Comparison of ENCODE assay signal across 10 mouse cellular contexts in the genomic region with DNA sequence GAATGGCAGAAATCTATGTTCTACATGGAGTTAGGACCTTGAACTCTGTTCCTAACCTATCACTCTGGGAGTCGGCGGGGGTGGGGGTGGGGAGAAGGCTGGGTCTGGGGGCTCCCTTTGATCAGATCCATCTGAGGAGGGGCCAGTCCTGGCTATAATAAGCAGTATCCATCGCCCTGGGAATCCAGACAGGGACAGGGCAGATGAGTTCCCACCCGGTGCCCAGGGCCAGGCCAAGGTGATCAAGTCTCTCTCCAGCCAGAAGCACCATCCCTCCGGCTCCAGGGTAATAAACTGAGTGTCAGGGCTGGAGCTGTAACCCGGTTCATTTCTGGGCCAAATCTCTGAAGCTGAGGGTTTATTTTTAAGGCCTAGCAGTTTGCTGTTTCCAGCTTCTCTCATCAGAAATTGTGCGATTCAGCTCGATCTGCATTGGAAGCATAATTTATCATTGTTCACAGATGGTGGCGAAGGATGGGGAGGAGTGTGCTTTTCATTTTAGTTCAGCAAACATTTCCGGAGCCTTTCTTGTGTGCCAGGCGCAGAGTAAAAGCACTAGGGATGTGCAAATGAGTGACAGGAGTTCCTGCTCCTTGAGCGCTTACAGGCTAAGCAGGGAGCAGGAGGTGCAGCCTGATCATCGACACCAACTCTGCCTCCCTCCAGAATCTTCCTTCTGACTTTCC. TPM values are rescaled to one million over a fixed set of nuclear protein-coding genes. Genes with fewer than 3 reads are reported as not detected.
DNase-seq lines count a peak whose midpoint lies in the region; ATAC-seq and TF ChIP-seq lines count a peak whose summit lies in the region.
"Had no signal": no experiment of that assay in that cellular context is flagged by ENCODE, and none has a peak within 500 bp of the region (broad histone marks: within the 10 kb centered on the region; RNA-seq: fewer than 3 reads in every experiment).

No protein-coding gene starts in this region.

- TF ChIP-seq CTCF in hindbrain, postnatal 0 days (IDR thresholded peaks at IDR 0.05; ENCODE audit: low read depth) = no peak

- H3K4me1 ChIP-seq in embryonic facial prominence, embryonic 11.5 days (ENCODE audit: control insufficient read depth, insufficient read depth, low read length) = peaks cover 3% of the 10 kb centered on the region; the same call in 1 of the 2 replicates
- H3K4me1 ChIP-seq in hindbrain, postnatal 0 days (ENCODE audit: insufficient read depth, low read length) = no peaks in the 10 kb centered on the region
- peaks cover 16% of the 10 kb centered on the region for H3K4me1 ChIP-seq in neural tube, embryonic 12.5 days
- peaks cover 25% of the 10 kb centered on the region for H3K4me1 ChIP-seq in heart, embryonic 12.5 days (replicated peaks)

- no peak overlapping the region for H3K27ac ChIP-seq in embryonic facial prominence, embryonic 11.5 days (replicated peaks; ENCODE audit: low read depth, low read length)
- H3K27ac ChIP-seq in hindbrain, postnatal 0 days = no peak overlapping the region
- no peak overlapping the region for H3K27ac ChIP-seq in neural tube, embryonic 12.5 days
- H3K27ac ChIP-seq in heart, embryonic 12.5 days (ENCODE audit: poor library complexity, severe bottlenecking) = no peak overlapping the region
- H3K27ac ChIP-seq: intestine, embryonic 15.5 days; liver, embryonic 15.5 days had no signal

- peak; percentile 46; the same call in 1 of the 2 replicates for ATAC-seq in embryonic facial prominence, embryonic 11.5 days (replicated peaks; ENCODE audit: insufficient number of reproducible peaks, low FRiP score, low TSS enrichment, low read depth)
- 0 out of 2 replicates have a peak, but pooled peaks have one; percentile 46 for ATAC-seq in hindbrain, postnatal 0 days
- 0 out of 2 replicates have a peak, but pooled peaks have one; percentile 33 for ATAC-seq in neural tube, embryonic 12.5 days (ENCODE audit: low FRiP score, low read depth)
- no peak for ATAC-seq in megakaryocyte, adult 5-6 weeks (ENCODE audit: poor library complexity, severe bottlenecking)
- ATAC-seq in heart, embryonic 12.5 days (ENCODE audit: insufficient number of reproducible peaks, low FRiP score) = no peak
- ATAC-seq: intestine, embryonic 15.5 days had no signal

- no peak overlapping the region for H3K4me3 ChIP-seq in embryonic facial prominence, embryonic 11.5 days (ENCODE audit: low read depth, low read length)
- no peak overlapping the region for H3K4me3 ChIP-seq in hindbrain, postnatal 0 days (ENCODE audit: low read length)
- H3K4me3 ChIP-seq in neural tube, embryonic 12.5 days = no peak overlapping the region
- no peak overlapping the region for H3K4me3 ChIP-seq in heart, embryonic 12.5 days
- H3K4me3 ChIP-seq: intestine, embryonic 15.5 days; liver, embryonic 15.5 days had no signal

- DNase-seq in heart, adult 11 months = peak; percentile 64
- no peak for DNase-seq in heart, postnatal 10 days
- no peak for DNase-seq in embryonic facial prominence, embryonic 11.5 days (ENCODE audit: low spot score)
- peak; percentile 28 for DNase-seq in hindbrain, postnatal 0 days (ENCODE audit: low spot score)
- no peak for DNase-seq in spleen, postnatal 36 days (ENCODE audit: low spot score in 2 of 2)

- H3K27me3 ChIP-seq in embryonic facial prominence, embryonic 11.5 days (ENCODE audit: control insufficient read depth, insufficient read depth, low read length) = no peaks in the 10 kb centered on the region
- H3K27me3 ChIP-seq in hindbrain, postnatal 0 days (ENCODE audit: insufficient read depth, low read length) = no peaks in the 10 kb centered on the region
- no peaks in the 10 kb centered on the region for H3K27me3 ChIP-seq in neural tube, embryonic 12.5 days (replicated peaks)
- no peaks in the 10 kb centered on the region for H3K27me3 ChIP-seq in heart, embryonic 12.5 days (replicated peaks)
- H3K27me3 ChIP-seq: intestine, embryonic 15.5 days; liver, embryonic 15.5 days had no signal

- H3K9me3 ChIP-seq in embryonic facial prominence, embryonic 11.5 days (replicated peaks; ENCODE audit: control insufficient read depth, low read length) = no peaks in the 10 kb centered on the region
- no peaks in the 10 kb centered on the region for H3K9me3 ChIP-seq in hindbrain, postnatal 0 days (ENCODE audit: low read length)
- no peaks in the 10 kb centered on the region for H3K9me3 ChIP-seq in neural tube, embryonic 12.5 days
- no peaks in the 10 kb centered on the region for H3K9me3 ChIP-seq in heart, embryonic 12.5 days (replicated peaks)
- H3K9me3 ChIP-seq: intestine, embryonic 15.5 days; liver, embryonic 15.5 days had no signal

- H3K9ac ChIP-seq in embryonic facial prominence, embryonic 11.5 days (replicated peaks; ENCODE audit: low read length) = no peak overlapping the region
- no peak overlapping the region for H3K9ac ChIP-seq in hindbrain, postnatal 0 days (replicated peaks; ENCODE audit: low read length)
- H3K9ac ChIP-seq in neural tube, embryonic 12.5 days = no peak overlapping the region
- no peak overlapping the region for H3K9ac ChIP-seq in heart, embryonic 12.5 days
- H3K9ac ChIP-seq: intestine, embryonic 15.5 days; liver, embryonic 15.5 days had no signal

- no peaks in the 10 kb centered on the region for H3K36me3 ChIP-seq in embryonic facial prominence, embryonic 11.5 days (replicated peaks; ENCODE audit: control insufficient read depth, insufficient read depth, low read depth, low read length)
- H3K36me3 ChIP-seq in hindbrain, postnatal 0 days (ENCODE audit: insufficient read depth, low read length) = no peaks in the 10 kb centered on the region
- no peaks in the 10 kb centered on the region for H3K36me3 ChIP-seq in neural tube, embryonic 12.5 days
- no peaks in the 10 kb centered on the region for H3K36me3 ChIP-seq in heart, embryonic 12.5 days
- H3K36me3 ChIP-seq: intestine, embryonic 15.5 days; liver, embryonic 15.5 days had no signal

- intact Hi-C loops in heart, postnatal 10 days (cut with DNase I) = loop anchor here (5.0 kb wide), 2 partner anchors 33 to 218 kb away; no protein-coding TSS in a partner anchor

- no peak overlapping the region for H3K4me2 ChIP-seq in embryonic facial prominence, embryonic 11.5 days (ENCODE audit: low read depth, low read length)
- H3K4me2 ChIP-seq in hindbrain, postnatal 0 days (ENCODE audit: low read depth, low read length) = no peak overlapping the region
- no peak overlapping the region for H3K4me2 ChIP-seq in neural tube, embryonic 12.5 days (replicated peaks)
- H3K4me2 ChIP-seq in heart, embryonic 12.5 days = no peak overlapping the region
- H3K4me2 ChIP-seq: intestine, embryonic 15.5 days; liver, embryonic 15.5 days had no signal

- 54% methylated on average over 13 of the region's 13 CpGs for WGBS in embryonic facial prominence, embryonic 11.5 days
- 41% methylated on average over 13 of the region's 13 CpGs for WGBS in hindbrain, postnatal 0 days
- WGBS in neural tube, embryonic 12.5 days = 29% methylated on average over 13 of the region's 13 CpGs
- 73% methylated on average over 13 of the region's 13 CpGs for WGBS in heart, embryonic 12.5 days

RNA-seq across cellular contexts. Expression of a gene that starts 39.2 kb away (rescaled TPM):
- 10 to 100 TPM; 83.0 to 91.4 TPM for total RNA-seq in heart, postnatal 10 days (2021)
- polyA plus RNA-seq in embryonic facial prominence, embryonic 11.5 days (2014; fragmentation: Nextera tagmentation; extraction: Ambion mirVana) = 206 and 216 TPM in 2 replicates
- 29.2 and 29.4 TPM in 2 replicates for total RNA-seq in hindbrain, postnatal 0 days (2014; rRNA removed)
- 120 and 130 TPM in 2 replicates for polyA plus RNA-seq in hindbrain, postnatal 0 days (2015; fragmentation: Nextera tagmentation; extraction: Ambion mirVana)
- polyA plus RNA-seq in neural tube, embryonic 12.5 days (2016; fragmentation: Nextera tagmentation; extraction: Ambion mirVana) = 142 and 167 TPM in 2 replicates
- 26.9 and 33.1 TPM in 2 replicates for total RNA-seq in megakaryocyte, adult 5-6 weeks (2015)
- total RNA-seq in megakaryocyte, adult 5-6 weeks (2017) = 55.5 and 64.0 TPM in 2 replicates
- 97.4 and 102 TPM in 2 replicates for polyA plus RNA-seq in heart, embryonic 12.5 days (2016; fragmentation: Nextera tagmentation; extraction: Ambion mirVana)

RNA-seq across cellular contexts. Expression of a gene that starts 59.1 kb away (rescaled TPM):
- total RNA-seq in heart, postnatal 10 days (2021) = 10 to 100 TPM; 22.6 to 24.4 TPM
- 14.3 and 14.9 TPM in 2 replicates for polyA plus RNA-seq in embryonic facial prominence, embryonic 11.5 days (2014; fragmentation: Nextera tagmentation; extraction: Ambion mirVana)
- total RNA-seq in hindbrain, postnatal 0 days (2014; rRNA removed) = 47.8 and 48.1 TPM in 2 replicates
- 10.5 and 12.1 TPM in 2 replicates for polyA plus RNA-seq in hindbrain, postnatal 0 days (2015; fragmentation: Nextera tagmentation; extraction: Ambion mirVana)
- 15.2 and 18.2 TPM in 2 replicates for polyA plus RNA-seq in neural tube, embryonic 12.5 days (2016; fragmentation: Nextera tagmentation; extraction: Ambion mirVana)
- total RNA-seq in megakaryocyte, adult 5-6 weeks (2015) = 7.3 and 9.6 TPM in 2 replicates
- 9.0 and 9.4 TPM in 2 replicates for total RNA-seq in megakaryocyte, adult 5-6 weeks (2017)
- polyA plus RNA-seq in heart, embryonic 12.5 days (2016; fragmentation: Nextera tagmentation; extraction: Ambion mirVana) = 10.9 and 11.5 TPM in 2 replicates

Comparison
In these comparisons a context has a peak if more than half of its experiments do, and no peak if none do; other contexts are left out.
1. DNase-seq: peak in heart, adult 11 months (single experiment) and hindbrain, postnatal 0 days (single experiment); none in heart, postnatal 10 days (0 of 2), embryonic facial prominence, embryonic 11.5 days (single experiment) and spleen, postnatal 36 days (0 of 2).
2. ATAC-seq: peak in embryonic facial prominence, embryonic 11.5 days (single experiment), hindbrain, postnatal 0 days (single experiment) and neural tube, embryonic 12.5 days (single experiment); none in megakaryocyte, adult 5-6 weeks (single experiment) and heart, embryonic 12.5 days (single experiment).